Mouse (Mus musculus): ENCODE measurements around the gene Nedd4. TPM values are rescaled to one million over a fixed set of nuclear protein-coding genes. Genes with fewer than 3 reads are reported as not detected.

The Nedd4 gene
- total RNA-seq, 2 experiments from 2014 or later, result 338 to 346 TPM

DNA sequence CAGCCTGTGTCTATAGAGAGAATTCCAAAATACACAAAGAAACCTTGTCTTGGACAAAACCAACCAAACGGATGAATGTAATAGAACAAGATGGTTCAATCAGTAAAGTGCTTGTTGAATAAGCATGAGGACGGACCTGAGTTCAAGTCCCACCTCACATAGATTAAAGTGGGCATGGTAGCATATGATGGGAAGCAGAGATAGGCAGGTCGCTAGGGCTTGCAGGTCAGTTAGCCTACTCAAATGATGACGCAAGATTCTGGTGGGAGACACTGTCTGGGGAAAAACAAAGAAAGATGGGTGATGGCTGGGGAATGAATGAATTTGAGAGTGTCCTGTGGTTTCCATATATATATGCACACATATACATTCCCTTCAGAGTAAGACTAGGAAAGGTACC is 41.0 kb downstream of the Nedd4 start:
- no peak for DNase-seq (ENCODE audit: extremely low spot score in 1 of 2, low spot score in 2 of 2)
- intact Hi-C loops (cut with DNase I), result no loop called here

DNA sequence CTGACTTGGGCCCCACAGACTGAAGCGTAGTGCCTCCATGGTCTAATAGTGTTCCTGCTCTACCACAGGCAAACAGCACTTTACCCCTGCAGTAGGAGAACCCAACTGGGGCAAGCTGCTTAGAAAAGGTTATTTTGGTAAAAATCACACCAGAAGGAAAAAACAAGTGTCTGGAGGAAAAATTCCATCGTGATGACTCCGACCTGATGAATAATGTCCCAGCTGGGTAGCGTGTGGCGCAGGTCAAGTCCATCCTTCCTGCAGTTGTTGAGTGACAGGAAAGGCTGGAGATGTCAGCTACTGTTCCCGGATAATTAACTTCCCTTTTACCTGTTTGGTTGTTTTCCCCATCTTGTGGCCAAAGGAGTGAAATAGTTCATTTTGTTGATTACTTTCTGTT is 41.6 kb downstream of the Nedd4 start:
- intact Hi-C loops (cut with DNase I), result no loop called here

DNA sequence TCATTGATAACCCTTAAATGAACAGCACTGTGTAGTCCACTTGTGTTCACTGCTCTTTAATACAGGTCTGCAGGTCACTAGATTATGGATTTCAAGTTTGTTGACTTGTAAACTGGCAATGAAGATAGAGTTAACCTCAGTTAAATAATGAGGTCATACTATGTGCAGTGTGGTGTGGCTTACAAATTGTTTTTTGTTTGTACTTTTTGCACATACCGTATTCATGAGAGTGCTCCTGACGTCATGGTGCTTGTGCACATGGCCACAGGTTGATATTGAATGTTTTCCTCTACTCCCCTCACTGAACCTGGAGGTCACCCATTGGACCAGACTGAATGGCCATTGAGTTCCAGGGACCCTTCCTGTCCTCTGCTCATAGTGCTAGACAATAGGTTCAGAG is 43.1 kb downstream of the Nedd4 start:
- intact Hi-C loops (cut with DNase I), result no loop called here
- DNase-seq (ENCODE audit: extremely low spot score in 1 of 2, low spot score in 2 of 2), result no peak

More for the DNA sequence above, 41.6 kb downstream of the Nedd4 start:
- no peak for DNase-seq (ENCODE audit: extremely low spot score in 1 of 2, low spot score in 2 of 2)

DNA sequence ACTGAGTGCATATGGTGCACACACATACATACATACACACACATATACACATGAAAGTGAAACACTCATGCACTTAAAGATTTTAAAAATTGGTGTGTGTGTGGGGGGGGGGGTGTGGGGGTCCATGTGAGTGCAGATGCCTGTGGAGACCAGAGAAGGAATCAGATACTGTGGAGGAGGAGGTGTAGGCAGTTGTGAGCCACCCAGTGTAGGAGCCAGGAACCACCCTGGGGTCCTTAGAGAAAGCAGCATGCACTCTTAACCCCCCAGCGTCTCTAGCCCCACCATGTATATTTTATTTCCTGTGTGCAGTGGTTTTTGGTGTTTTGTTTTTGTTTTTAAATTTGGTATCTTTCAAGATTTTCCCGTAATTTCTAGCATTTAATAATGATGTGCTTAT is 45.9 kb downstream of the Nedd4 start:
- no peak for DNase-seq (ENCODE audit: extremely low spot score in 1 of 2, low spot score in 2 of 2)
- intact Hi-C loops (cut with DNase I), result no loop called here

DNA sequence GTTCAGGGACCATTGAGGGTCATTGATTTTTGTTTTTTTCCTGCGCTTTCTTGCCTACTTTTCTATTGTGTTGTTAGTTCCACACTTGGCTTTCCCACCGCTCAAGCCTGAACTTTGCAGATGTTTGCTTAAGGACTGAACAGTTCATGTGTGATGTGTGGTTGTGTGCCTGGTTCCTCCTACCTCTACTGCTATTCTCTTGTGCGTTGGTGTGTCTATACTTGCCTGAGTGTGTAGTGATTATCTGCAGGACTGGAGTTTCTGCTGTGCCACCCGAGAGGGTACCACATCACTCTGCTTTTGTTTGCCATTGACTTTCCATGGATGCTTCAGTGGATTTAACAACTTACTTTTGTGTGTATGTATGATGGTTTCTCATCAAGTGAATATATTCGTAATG is 46.5 kb downstream of the Nedd4 start:
- intact Hi-C loops (cut with DNase I), result no loop called here
- no peak for DNase-seq (ENCODE audit: extremely low spot score in 1 of 2, low spot score in 2 of 2)

DNA sequence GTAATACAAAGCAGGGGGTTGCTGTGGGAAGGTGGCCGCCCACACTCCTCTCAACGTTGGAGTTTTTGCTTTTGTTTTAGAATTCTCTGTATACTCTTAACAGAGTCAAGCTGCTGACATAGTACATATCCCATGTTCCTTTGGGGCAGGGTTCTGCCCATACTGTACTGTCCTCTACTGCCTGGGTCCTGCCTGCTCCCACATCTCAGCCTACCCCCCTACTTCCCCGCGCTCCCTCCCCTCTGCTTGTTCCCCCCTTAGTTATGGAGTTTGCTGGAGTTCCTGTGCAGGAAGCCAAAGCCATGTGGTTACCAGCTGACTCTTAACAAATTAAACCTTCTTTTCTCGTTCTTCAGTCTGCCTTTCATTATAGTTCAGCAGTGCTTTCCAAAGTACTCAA is 47.9 kb downstream of the Nedd4 start:
- no peak for DNase-seq (ENCODE audit: extremely low spot score in 1 of 2, low spot score in 2 of 2)
- intact Hi-C loops (cut with DNase I), result no loop called here

DNA sequence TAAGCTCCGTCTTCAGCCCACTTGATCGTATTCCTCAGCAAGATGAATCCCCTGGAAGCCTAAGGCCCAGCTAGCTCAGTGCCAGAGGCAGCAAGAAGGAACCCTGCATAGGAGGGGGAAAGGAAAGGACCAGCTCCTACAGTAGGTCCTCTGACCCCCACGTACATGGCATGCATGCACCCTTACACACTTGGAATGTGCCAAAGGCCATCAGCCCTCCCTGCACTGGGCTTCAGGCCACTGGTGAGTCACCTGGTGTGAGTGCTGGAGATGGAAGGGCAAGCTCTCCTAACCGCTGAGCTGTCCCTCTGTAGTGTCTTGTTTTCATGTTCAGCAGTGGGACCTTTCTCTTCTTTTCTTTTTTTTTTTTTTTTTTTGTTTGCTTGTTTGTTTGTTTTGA is 52.8 kb downstream of the Nedd4 start:
- intact Hi-C loops (cut with DNase I), result no loop called here
- no peak for DNase-seq (ENCODE audit: extremely low spot score in 1 of 2, low spot score in 2 of 2)

DNA sequence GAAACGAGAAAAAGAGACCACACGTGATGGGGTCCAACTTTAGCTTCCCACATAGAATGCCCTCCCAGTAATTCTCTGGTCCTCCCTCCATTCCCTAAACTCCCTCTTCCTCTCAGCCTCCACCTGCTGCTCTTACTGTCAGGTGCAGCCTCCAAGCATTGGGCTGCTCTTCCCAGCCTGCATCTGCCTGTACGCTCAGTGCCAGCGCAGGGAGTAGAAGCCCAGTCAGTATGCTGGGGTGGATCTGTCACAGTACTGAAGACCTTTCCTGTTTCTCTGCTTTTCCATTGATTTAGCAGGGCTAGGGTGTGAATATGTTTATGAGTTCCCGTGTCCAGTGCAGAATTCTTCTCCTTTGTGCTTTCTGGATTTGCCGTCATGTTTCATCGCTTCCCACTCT is 54.1 kb downstream of the Nedd4 start:
- intact Hi-C loops (cut with DNase I), result no loop called here
- DNase-seq (ENCODE audit: extremely low spot score in 1 of 2, low spot score in 2 of 2), result no peak

DNA sequence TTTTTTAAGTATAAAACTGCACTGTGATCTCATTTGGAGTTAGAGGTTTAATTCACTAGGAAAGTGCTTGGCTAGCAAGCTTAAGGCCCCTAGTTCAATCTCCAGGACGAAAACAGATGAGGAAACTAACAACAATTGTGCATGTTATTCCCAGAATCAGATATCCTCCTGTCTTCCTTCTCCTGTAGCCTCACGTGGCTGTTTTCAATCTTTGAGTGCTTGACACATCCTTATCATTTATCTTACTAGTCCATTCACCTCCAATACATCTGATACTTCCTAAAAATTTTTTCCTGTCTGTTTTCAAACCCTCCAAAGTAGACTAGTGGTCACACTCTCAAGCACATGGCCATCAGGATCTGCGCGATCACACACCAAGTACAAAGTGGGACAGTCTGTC is 57.0 kb downstream of the Nedd4 start:
- intact Hi-C loops (cut with DNase I), result no loop called here

DNA sequence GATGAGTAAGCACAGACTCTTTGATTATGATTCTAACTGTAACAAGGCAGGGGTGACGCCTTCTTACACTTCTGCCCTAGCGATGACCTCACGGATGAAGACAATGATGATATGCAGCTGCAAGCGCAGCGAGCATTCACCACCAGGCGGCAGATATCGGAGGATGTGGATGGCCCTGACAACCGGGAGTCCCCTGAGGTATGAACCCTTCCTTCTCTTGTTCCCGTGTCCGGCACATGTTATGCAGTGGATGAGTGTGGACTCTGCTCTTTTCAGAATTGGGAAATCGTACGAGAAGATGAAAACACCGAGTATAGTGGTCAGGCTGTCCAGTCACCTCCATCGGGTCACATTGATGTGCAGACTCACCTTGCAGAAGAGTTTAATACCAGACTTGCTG is 59.1 kb downstream of the Nedd4 start:
- intact Hi-C loops (cut with DNase I), result no loop called here
- no peak for DNase-seq (ENCODE audit: extremely low spot score in 1 of 2, low spot score in 2 of 2)

More for the DNA sequence above, 57.0 kb downstream of the Nedd4 start:
- no peak for DNase-seq (ENCODE audit: extremely low spot score in 1 of 2, low spot score in 2 of 2)

DNA sequence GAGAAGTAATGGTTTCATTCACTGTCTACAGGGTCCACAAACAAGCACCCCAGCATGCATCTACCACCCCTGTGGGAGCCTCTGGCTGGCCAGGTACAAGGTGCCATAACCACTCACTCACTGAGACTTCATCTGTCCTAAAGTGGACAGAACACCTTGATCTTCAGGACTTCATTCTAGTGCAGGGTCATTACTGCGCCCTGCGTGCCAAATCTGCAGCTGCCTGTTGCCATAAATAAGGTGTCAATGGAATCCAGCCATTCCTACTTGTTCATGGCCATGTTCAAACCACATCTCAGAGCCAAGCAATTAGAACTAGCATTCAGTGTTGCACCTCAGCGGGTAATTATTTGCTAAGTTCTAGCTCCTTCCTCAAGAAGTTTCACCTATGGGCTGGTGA is 60.5 kb downstream of the Nedd4 start:
- DNase-seq (ENCODE audit: extremely low spot score in 1 of 2, low spot score in 2 of 2), result no peak
- intact Hi-C loops (cut with DNase I), result no loop called here

DNA sequence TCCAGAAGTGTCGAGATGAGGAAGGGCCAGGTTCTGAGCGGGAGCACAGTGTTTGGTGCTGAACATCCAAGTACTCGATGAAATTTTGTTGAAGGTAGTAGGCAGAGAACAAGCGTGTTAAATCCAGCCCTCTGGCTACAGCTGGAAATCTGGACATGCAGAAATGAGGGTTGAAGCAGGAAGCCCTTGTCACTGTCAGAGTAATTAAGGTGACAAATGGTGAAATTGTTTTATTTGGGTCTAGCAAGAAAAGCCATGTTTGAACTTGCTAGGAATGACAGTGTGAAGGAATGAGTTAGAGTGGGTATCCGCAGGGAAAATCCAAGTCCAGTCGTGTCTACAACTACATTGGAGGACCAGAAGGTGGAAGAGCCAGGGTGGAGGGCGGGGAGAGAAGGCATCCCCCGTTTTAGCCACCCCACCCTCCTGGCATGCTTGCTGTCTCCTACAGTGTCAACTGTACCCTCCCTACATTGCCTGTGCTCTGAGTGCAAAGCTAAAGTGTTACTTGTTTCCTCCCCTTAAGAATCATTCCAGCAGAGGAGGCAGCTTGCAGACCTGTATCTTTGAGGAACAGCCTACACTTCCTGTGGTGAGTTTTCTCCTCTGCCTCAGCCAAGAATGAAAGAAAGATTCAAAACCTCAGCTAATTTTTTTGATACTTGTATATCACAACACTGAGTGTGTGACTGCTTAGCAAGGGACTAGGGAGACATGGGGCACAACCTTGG is 62.5 kb downstream of the Nedd4 start:
- intact Hi-C loops (cut with DNase I), result no loop called here
- DNase-seq (ENCODE audit: extremely low spot score in 1 of 2, low spot score in 2 of 2), result no peak

DNA sequence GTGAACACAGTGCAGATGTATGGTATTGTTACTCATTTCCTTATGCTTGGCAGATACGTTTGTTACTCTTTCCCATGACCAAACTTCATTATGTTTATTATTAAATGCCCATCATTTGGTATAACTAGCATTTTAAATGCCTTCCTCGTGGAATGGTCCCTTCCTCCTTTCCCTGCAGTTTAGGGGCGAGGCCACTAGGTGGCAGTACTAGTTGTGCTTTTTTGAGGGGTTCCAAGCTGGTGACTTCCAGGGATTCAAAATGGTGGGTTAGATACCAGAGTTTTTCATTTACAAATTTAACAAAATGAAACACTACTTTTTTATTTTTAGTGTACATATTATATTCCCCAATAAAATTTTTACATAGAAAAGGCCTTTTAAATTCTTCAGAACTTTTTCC is 71.8 kb downstream of the Nedd4 start:
- peak in 1 of 2 experiments; percentile 61 for DNase-seq (ENCODE audit: extremely low spot score in 1 of 2, low spot score in 2 of 2)
- intact Hi-C loops (cut with DNase I), result no loop called here

DNA sequence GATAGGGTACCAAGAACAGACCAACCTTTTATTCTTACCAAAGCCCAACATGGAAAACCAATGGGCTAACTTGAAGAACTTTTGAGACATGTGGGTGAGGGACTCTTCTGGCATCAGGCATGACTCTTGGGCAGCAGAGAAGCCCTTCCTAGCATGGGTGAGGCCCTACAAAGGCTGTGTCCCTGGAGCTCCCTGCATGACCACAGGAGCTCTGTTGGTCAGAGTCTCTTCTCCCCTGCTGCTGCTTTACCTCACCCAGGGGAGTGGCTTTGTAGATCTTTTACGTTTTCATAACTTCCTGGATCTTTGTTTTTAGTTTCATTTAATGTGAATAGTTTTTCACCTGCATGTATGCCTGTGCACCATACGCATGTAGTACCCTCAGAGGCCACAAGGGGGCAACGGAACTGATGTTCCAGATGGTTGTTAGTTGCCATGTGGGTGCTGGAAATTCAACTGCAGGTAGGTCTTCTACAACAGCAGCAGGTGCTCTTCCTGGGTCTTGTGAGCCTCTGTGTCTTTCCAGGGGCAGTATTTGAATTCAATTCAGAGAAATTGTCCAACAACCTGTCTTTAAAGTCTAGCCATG is 73.8 kb downstream of the Nedd4 start:
- intact Hi-C loops (cut with DNase I), result no loop called here
- peak in 1 of 2 experiments; percentile 44 for DNase-seq (ENCODE audit: extremely low spot score in 1 of 2, low spot score in 2 of 2)

DNA sequence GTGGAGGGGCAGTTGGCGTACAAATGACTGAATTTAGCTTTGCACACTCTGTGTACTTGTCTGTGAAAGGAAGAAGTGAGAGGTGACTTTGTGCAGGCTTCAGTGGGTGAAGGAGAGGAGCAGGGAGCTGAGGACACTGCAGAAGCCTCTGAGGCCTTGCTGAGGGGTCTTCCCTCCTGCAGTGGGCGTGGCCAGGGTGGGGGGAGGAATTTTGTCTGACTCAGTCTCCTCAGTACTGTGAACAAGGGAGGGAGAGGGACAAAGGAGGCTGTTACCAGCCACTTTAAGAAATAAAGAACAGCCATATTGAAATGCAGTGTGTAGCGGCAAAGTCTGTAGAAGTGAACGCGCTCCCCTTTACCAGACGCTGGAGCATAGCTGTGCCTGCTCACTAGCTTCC is 79.1 kb downstream of the Nedd4 start:
- intact Hi-C loops (cut with DNase I), result no loop called here
- no peak for DNase-seq (ENCODE audit: extremely low spot score in 1 of 2, low spot score in 2 of 2)

DNA sequence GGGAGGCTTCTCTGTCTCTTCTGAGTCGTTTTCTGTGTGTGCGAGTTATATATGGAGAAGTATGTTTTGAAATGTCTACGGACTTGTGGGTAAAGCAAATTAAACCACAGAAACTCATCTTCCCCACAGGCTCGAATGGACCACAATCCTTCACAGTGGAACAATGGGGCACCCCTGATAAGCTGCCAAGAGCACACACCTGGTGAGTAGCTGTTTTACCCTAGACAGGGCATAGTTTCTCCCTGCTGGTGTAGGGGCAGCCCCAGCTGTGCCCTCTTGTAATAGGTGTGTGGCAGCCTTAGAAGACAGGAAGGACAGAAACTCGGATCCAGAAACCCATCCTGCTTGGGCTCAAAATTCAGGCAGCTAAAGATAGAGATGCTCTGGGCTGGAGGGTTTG is 84.1 kb downstream of the Nedd4 start:
- no peak for DNase-seq (ENCODE audit: extremely low spot score in 1 of 2, low spot score in 2 of 2)
- intact Hi-C loops (cut with DNase I), result no loop called here

DNA sequence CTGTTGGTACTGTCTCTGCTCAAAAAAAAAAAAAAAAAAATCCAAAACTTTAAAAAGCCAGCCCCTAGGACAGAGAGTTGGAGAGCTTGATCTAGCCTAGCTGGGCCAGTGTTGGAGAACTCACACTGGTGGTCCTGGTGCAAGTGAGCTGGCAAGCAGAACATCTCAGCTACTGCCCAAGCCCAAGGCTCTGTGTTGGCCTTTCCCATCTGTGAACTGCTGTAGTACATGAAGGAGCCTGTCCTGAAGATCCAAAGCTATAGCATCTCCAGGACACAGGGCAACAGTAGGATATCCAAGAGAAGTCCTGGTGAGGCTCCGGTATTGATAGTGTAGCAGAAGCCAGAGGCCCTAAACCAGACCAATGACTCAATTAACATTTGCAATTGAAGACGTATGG is 88.1 kb downstream of the Nedd4 start:
- intact Hi-C loops (cut with DNase I), result no loop called here
- no peak for DNase-seq (ENCODE audit: extremely low spot score in 1 of 2, low spot score in 2 of 2)

DNA sequence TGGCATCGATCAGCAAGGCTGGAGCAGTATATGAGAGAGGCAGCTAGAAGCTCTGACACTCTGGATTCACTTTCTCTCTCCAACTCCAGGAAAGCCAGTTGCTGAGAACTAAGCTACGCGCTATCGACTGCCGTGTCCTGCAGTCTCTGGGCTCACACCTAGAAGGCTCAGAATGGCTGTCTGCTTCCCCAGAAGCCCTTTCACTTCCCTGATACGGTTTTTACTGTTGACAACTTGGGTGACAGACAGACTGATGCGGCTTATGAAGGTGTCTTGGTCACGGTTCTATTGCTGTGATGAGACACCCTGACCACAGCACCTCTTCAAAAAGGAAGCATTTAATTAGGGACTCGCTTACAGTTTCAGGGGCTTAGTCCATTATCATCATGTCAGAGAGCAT is 90.5 kb downstream of the Nedd4 start:
- DNase-seq (ENCODE audit: extremely low spot score in 1 of 2, low spot score in 2 of 2), result no peak
- intact Hi-C loops (cut with DNase I), result no loop called here

DNA sequence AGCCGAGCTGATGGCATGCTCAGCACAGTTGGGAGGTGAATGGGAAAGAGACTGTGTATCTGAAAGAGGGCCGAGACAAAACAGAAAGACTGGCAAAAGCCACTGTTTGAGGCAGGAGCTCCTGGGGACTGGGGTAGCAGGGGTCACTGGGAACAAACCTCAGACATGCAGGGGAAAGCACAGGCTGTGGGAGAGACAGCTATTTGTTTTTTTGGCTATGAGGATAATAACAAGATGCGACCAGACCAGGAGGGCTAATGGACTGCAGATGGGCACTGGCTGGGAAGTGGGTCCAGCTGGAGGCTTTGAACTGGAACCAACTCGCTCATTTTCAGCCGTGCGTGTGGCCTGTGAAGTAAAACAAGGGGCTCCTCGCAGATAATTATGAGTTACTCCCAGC is 91.6 kb downstream of the Nedd4 start:
- intact Hi-C loops (cut with DNase I), result no loop called here
- DNase-seq (ENCODE audit: extremely low spot score in 1 of 2, low spot score in 2 of 2), result peak in 1 of 2 experiments; percentile 27

DNA sequence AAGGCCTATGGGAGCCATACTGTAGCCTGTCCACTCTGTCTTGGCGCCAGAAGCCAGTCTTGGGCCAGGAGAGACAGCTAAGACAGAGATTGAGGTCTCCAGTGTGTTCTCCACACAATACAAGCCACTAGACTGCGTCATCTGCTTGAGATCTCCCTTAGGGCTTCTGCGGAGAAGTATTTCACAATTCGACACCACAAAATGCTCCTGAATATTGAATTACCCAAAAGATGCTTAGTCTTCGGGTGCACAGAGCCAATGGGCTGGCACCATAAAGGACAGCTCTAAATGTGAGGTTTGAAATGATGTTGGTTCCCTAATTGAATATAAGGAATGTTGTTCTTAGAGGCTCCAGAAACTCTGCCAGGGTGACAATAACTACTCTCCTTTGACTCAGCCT is 95.0 kb downstream of the Nedd4 start:
- no peak for DNase-seq (ENCODE audit: extremely low spot score in 1 of 2, low spot score in 2 of 2)
- intact Hi-C loops (cut with DNase I), result no loop called here

DNA sequence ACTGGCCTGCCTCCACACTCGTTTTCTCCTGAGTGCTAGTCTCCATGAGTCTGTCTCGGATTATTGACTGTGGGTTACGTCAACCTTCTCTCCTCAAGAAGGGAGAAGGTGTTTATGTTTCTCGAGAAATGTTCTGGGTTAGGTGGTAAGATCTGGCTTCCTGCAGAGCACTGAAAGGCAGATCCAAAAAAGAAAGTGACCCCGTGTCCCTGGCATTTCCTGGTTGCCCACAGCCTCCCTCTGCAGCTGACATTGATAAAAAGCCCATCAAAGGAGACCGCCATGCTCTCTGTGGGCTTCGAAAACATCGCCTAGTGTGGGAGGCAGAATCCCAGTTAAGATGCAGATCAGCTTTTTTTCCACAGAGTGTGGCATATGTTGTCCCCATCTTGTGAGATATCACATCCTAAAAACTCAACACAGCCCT is 96.6 kb downstream of the Nedd4 start:
- DNase-seq (ENCODE audit: extremely low spot score in 1 of 2, low spot score in 2 of 2), result peak in 1 of 2 experiments; percentile 35
- intact Hi-C loops (cut with DNase I), result no loop called here

Measured in left cerebral cortex, postnatal 10 days (tissue).